Mouse (Mus musculus): ENCODE measurements around the gene Spryd4. TPM values are rescaled to one million over a fixed set of nuclear protein-coding genes. Genes with fewer than 3 reads are reported as not detected.
"Not testable (repeated sequence)": the region's sequence is repeated elsewhere in the genome, so short reads cannot be mapped to it uniquely, and the experiment has no call there.

Gene Spryd4
- polyA plus RNA-seq (2012; rRNA removed) (22.3 and 27.4 TPM in 2 replicates), polyA plus RNA-seq (2014; fragmentation: Nextera tagmentation; extraction: Ambion mirVana) (36.9 and 38.7 TPM in 2 replicates)

DNA sequence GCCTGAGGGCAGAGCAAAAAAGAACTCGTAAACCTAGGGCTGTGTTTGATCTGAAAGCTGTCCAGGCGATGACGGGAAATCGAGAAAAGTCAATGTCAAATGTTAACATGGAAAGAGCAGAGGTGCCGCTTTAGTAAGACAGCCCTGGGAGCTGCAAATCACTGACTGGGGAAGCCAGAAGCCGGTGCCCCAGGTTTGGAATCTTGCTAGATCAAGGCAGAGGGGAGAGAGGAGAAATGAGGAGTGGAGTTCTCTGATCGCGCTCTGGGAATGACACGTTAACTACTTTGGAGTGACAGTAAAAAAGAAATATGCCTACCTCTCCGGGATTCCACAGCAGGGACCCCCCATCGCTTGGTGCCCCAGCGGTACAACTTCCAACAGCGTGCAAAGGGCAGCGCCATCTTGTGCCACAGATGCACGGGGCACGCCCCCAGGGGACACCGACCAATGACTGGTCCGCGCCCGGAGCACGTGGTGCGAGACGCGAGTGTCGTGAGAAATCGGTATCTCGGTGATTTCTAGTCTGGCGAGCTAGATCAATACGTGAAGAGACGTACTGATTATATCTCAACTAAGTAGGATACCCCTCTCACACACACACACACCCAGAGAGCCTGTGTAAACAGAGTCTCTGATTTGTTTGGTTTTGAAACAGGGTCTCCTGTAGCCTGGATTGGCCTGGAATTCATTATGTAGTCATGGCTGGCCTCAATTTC, at the start of gene Spryd4:
Gene Spryd4, minus strand, starts transcription at position 418 of the 719 bp plus-strand sequence.
- H3K9ac ChIP-seq (ENCODE audit: low read depth, low read length, severe bottlenecking), result peak within 1 kb of the TSS; percentile 61
- peak within 1 kb of the TSS; percentile 89 for H3K4me2 ChIP-seq (replicated peaks; ENCODE audit: low read depth, low read length, severe bottlenecking)
- peak within 1 kb of the TSS; percentile 65 for H3K4me3 ChIP-seq (replicated peaks; ENCODE audit: low read length)
- peak; percentile 93 for ATAC-seq (ENCODE audit: low FRiP score, low read depth)
- TF ChIP-seq POLR2A (IDR thresholded peaks at IDR 0.05; ENCODE audit: borderline replicate concordance, extremely low read depth, insufficient read depth, insufficient read length), result peak; percentile 58; the same call in 1 of the 2 replicates
- peaks cover 5% of the 10 kb centered on the region for H3K4me1 ChIP-seq (ENCODE audit: control insufficient read depth, insufficient read depth, low read length)
- peak; percentile 94 for DNase-seq (ENCODE audit: low spot score)
- H3K27ac ChIP-seq (replicated peaks; ENCODE audit: low read depth, low read length), result no peak within 1 kb of the TSS; the same call in 1 of the 2 replicates
- no peaks in the 10 kb centered on the region for H3K9me3 ChIP-seq (ENCODE audit: control insufficient read depth, low read length)
- under 1% methylated on average over 30 of the region's 30 CpGs for WGBS
- peaks cover 3% of the 10 kb centered on the region; the same call in 1 of the 2 replicates for H3K36me3 ChIP-seq (ENCODE audit: control insufficient read depth, insufficient read depth, low read length)
- H3K27me3 ChIP-seq (ENCODE audit: control insufficient read depth, insufficient read depth, low read length), result no peaks in the 10 kb centered on the region

DNA sequence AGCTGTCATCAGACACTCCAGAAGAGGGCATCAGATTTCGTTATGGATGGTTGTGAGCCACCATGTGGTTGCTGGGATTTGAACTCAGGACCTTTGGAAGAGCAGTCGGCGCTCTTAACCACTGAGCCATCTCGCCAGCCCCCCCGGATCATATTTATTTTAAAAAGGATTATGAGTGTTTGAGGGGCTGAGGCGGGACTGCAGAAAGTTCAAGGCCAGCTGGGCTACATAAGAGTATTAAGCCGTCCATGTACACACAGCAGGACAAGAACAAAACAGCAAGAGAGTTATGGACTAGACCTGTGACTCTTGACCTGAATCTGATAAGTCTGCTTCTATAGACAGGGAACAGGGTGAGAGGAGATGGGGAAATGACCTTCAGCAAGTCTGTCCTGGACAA, 48.8 kb upstream of the Spryd4 start:
- 81% methylated on average over 7 of the region's 7 CpGs for WGBS
- not testable (repeated sequence) for H3K36me3 ChIP-seq (ENCODE audit: control insufficient read depth, insufficient read depth, low read length); H3K27me3 ChIP-seq (ENCODE audit: control insufficient read depth, insufficient read depth, low read length); H3K4me3 ChIP-seq (replicated peaks; ENCODE audit: low read length); H3K9me3 ChIP-seq (ENCODE audit: control insufficient read depth, low read length); ATAC-seq (ENCODE audit: low FRiP score, low read depth); H3K4me1 ChIP-seq (ENCODE audit: control insufficient read depth, insufficient read depth, low read length); H3K9ac ChIP-seq (ENCODE audit: low read depth, low read length, severe bottlenecking); H3K4me2 ChIP-seq (replicated peaks; ENCODE audit: low read depth, low read length, severe bottlenecking); H3K27ac ChIP-seq (replicated peaks; ENCODE audit: low read depth, low read length); DNase-seq (ENCODE audit: low spot score)

DNA sequence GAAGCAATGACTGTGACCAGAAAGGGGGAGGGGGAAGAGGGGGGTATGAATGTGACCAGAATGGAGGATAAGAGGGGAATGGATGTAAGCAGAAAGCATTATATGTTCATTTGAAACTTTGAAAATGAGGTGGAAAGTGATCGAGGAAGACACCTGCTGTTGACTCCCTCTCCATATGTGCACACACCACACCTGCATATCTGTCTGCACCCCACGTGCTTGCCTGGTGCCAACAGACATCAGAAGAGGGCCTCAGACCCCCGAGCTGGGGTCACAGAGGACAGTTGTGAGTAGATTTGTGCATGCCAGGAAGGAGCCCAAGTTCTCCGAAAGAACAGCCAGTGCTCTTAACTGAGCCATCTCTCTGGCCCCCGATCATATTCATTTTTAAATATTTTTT, 48.3 kb upstream of the Spryd4 start:
- Histone ChIP-seq H3K36me3 (ENCODE audit: control insufficient read depth, insufficient read depth, low read length) (no peaks in the 10 kb centered on the region), H3K9me3 (ENCODE audit: control insufficient read depth, low read length) (no peaks in the 10 kb centered on the region), H3K27ac (replicated peaks; ENCODE audit: low read depth, low read length) (no peak overlapping the region), H3K9ac (ENCODE audit: low read depth, low read length, severe bottlenecking) (no peak overlapping the region), H3K4me1 (ENCODE audit: control insufficient read depth, insufficient read depth, low read length) (no peaks in the 10 kb centered on the region), H3K4me2 (replicated peaks; ENCODE audit: low read depth, low read length, severe bottlenecking) (no peak overlapping the region), H3K27me3 (ENCODE audit: control insufficient read depth, insufficient read depth, low read length) (no peaks in the 10 kb centered on the region), H3K4me3 (replicated peaks; ENCODE audit: low read length) (no peak overlapping the region)
- WGBS, result 86% methylated on average over 5 of the region's 5 CpGs
- ATAC-seq (ENCODE audit: low FRiP score, low read depth) (no peak), DNase-seq (ENCODE audit: low spot score) (no peak)
- no peak for TF ChIP-seq POLR2A (IDR thresholded peaks at IDR 0.05; ENCODE audit: borderline replicate concordance, extremely low read depth, insufficient read depth, insufficient read length)

DNA sequence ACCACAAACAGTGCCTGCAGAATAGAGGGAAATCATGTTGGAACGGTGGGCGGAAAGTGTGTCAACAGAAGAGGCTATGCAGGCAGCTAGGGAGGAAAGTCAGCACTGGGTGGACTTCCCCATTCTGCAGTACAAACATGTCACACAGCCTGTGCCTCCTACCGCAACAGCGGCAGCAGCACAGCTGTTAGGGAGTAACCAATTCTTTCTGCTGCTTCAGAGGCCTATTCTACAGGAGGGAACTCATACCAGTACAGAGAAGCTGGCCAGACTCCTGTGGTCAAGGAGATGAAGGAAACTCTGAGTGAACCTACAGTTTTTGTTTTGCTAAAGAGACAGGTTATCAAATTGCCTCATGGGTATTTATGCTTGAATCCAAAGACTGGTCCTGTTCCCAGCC, 47.3 kb upstream of the Spryd4 start:
- no peak for ATAC-seq (ENCODE audit: low FRiP score, low read depth)
- no peak for DNase-seq (ENCODE audit: low spot score)

DNA sequence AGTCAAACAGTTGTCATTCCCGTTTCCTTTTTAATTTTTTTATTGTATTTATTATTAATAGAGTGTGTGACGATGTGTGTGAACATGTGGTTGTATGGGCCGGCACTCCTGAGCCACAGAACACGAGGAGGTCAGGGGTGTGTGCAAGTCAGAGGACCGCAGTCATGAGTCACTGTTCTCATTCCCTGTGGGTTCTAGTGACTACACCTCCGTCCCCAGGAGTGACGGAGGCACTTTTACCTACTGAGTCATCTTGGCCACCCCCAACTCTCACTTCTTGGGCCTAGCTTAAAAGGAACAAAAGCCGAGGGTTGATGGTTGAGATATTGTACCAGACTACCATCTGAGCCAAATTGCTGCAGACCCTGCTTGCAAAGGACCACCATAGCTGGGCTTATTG, 44.7 kb upstream of the Spryd4 start:
- no peak for TF ChIP-seq POLR2A (IDR thresholded peaks at IDR 0.05; ENCODE audit: borderline replicate concordance, extremely low read depth, insufficient read depth, insufficient read length)
- WGBS, result 84% methylated on average over 8 of the region's 8 CpGs
- no peak for DNase-seq (ENCODE audit: low spot score)
- Histone ChIP-seq H3K36me3 (ENCODE audit: control insufficient read depth, insufficient read depth, low read length) (peaks cover 16% of the 10 kb centered on the region), H3K4me2 (replicated peaks; ENCODE audit: low read depth, low read length, severe bottlenecking) (no peak overlapping the region), H3K9me3 (ENCODE audit: control insufficient read depth, low read length) (no peaks in the 10 kb centered on the region), H3K9ac (ENCODE audit: low read depth, low read length, severe bottlenecking) (no peak overlapping the region), H3K27ac (replicated peaks; ENCODE audit: low read depth, low read length) (no peak overlapping the region), H3K4me1 (ENCODE audit: control insufficient read depth, insufficient read depth, low read length) (no peaks in the 10 kb centered on the region), H3K27me3 (ENCODE audit: control insufficient read depth, insufficient read depth, low read length) (no peaks in the 10 kb centered on the region), H3K4me3 (replicated peaks; ENCODE audit: low read length) (no peak overlapping the region)
- no peak for ATAC-seq (ENCODE audit: low FRiP score, low read depth)

More for the DNA sequence above, 47.3 kb upstream of the Spryd4 start:
- H3K9ac ChIP-seq (ENCODE audit: low read depth, low read length, severe bottlenecking), result no peak overlapping the region
- WGBS, result 84% methylated on average over 4 of the region's 4 CpGs
- H3K4me3 ChIP-seq (replicated peaks; ENCODE audit: low read length), result no peak overlapping the region
- no peaks in the 10 kb centered on the region for H3K9me3 ChIP-seq (ENCODE audit: control insufficient read depth, low read length)
- H3K4me1 ChIP-seq (ENCODE audit: control insufficient read depth, insufficient read depth, low read length), result no peaks in the 10 kb centered on the region
- H3K27ac ChIP-seq (replicated peaks; ENCODE audit: low read depth, low read length), result no peak overlapping the region
- TF ChIP-seq POLR2A (IDR thresholded peaks at IDR 0.05; ENCODE audit: borderline replicate concordance, extremely low read depth, insufficient read depth, insufficient read length), result no peak
- no peaks in the 10 kb centered on the region for H3K36me3 ChIP-seq (ENCODE audit: control insufficient read depth, insufficient read depth, low read length)
- H3K27me3 ChIP-seq (ENCODE audit: control insufficient read depth, insufficient read depth, low read length), result no peaks in the 10 kb centered on the region
- H3K4me2 ChIP-seq (replicated peaks; ENCODE audit: low read depth, low read length, severe bottlenecking), result no peak overlapping the region
